Mouse (Mus musculus): ENCODE data around the gene Rnf187. TPM values are rescaled to one million over a fixed set of nuclear protein-coding genes. Genes with fewer than 3 reads are reported as not detected.
A peak's percentile ranks its signal among the peaks of the same experiment; 100 is the strongest.
"Not testable (repeated sequence)": the region's sequence is repeated elsewhere in the genome, so short reads cannot be mapped to it uniquely, and the experiment has no call there.

The Rnf187 gene
- polyA plus RNA-seq, 1 experiment, result 122 TPM

- WGBS, result 62% methylated on average over 7 of the region's 7 CpGs
- no peak for DNase-seq (ENCODE audit: low read depth, low spot score)
Observed at GRCm38 (mm10) chr11:58968551-58968950, 29.8 kb upstream of the Rnf187 start.

- 98% methylated on average over 1 of the region's 1 CpGs for WGBS
- DNase-seq (ENCODE audit: low read depth, low spot score), result no peak
Observed at GRCm38 (mm10) chr11:58967346-58967745, 28.6 kb upstream of the Rnf187 start.

GRCm38 (mm10) chr11:58965001-58965760, 26.5 kb upstream of the Rnf187 start:
- WGBS, result 62% methylated on average over 12 of the region's 12 CpGs
- no peak for DNase-seq (ENCODE audit: low read depth, low spot score)

- 86% methylated on average over 7 of the region's 7 CpGs for WGBS
- DNase-seq (ENCODE audit: low read depth, low spot score), result no peak
Observed at GRCm38 (mm10) chr11:58964216-58964615, 25.5 kb upstream of the Rnf187 start.

GRCm38 (mm10) chr11:58963543-58963942, 24.8 kb upstream of the Rnf187 start:
- 36% methylated on average over 17 of the region's 17 CpGs for WGBS
- DNase-seq (ENCODE audit: low read depth, low spot score), result no peak

- 68% methylated on average over 50 of the region's 50 CpGs for WGBS
- no peak for DNase-seq (ENCODE audit: low read depth, low spot score)
Observed at GRCm38 (mm10) chr11:58961364-58962177, 22.9 kb upstream of the Rnf187 start.

GRCm38 (mm10) chr11:58959921-58960465, 21.3 kb upstream of the Rnf187 start:
- DNase-seq (ENCODE audit: low read depth, low spot score), result peak; percentile 80
- 2% methylated on average over 40 of the region's 40 CpGs for WGBS

GRCm38 (mm10) chr11:58959186-58959825, 20.6 kb upstream of the Rnf187 start:
- DNase-seq (ENCODE audit: low read depth, low spot score), result no peak
- 34% methylated on average over 15 of the region's 15 CpGs for WGBS

GRCm38 (mm10) chr11:58958536-58958935, 19.8 kb upstream of the Rnf187 start:
- no peak for DNase-seq (ENCODE audit: low read depth, low spot score)
- WGBS, result 92% methylated on average over 6 of the region's 6 CpGs

- WGBS, result 86% methylated on average over 5 of the region's 5 CpGs
- no peak for DNase-seq (ENCODE audit: low read depth, low spot score)
Observed at GRCm38 (mm10) chr11:58957226-58957914, 18.7 kb upstream of the Rnf187 start.

GRCm38 (mm10) chr11:58955868-58956257, 17.1 kb upstream of the Rnf187 start:
- no peak for DNase-seq (ENCODE audit: low read depth, low spot score)
- WGBS, result 9% methylated on average over 8 of the region's 8 CpGs

GRCm38 (mm10) chr11:58955143-58955867, 16.6 kb upstream of the Rnf187 start:
- under 1% methylated on average over 20 of the region's 20 CpGs for whole genome bisulfite sequencing

GRCm38 (mm10) chr11:58954420-58955142, 15.9 kb upstream of the Rnf187 start, which contains the start of the genes Hist3h2a and Trim17:
TSS of gene Hist3h2a (plus strand) at chr11:58954685.
TSS of gene Trim17 (plus strand) at chr11:58954685.
- WGBS, result under 1% methylated on average over 49 of the region's 49 CpGs

More at GRCm38 (mm10) chr11:58955143-58955867, 16.6 kb upstream of the Rnf187 start:
- no peak for DNase-seq (ENCODE audit: low read depth, low spot score)

GRCm38 (mm10) chr11:58954170-58954419, 15.4 kb upstream of the Rnf187 start:
- not testable (repeated sequence) for DNase-seq (ENCODE audit: low read depth, low spot score)
- under 1% methylated on average over 17 of the region's 17 CpGs for WGBS

More at GRCm38 (mm10) chr11:58954420-58955142, 15.9 kb upstream of the Rnf187 start, which contains the start of the genes Hist3h2a and Trim17:
- DNase-seq (ENCODE audit: low read depth, low spot score), result peak; percentile 89

- DNase-seq (ENCODE audit: low read depth, low spot score), result no peak
- WGBS, result 2% methylated on average over 33 of the region's 33 CpGs
Observed at GRCm38 (mm10) chr11:58953351-58954169, 14.8 kb upstream of the Rnf187 start.

GRCm38 (mm10) chr11:58951210-58951609, 12.5 kb upstream of the Rnf187 start:
- no peak for DNase-seq (ENCODE audit: low read depth, low spot score)
- 85% methylated on average over 5 of the region's 5 CpGs for WGBS

Data from large intestine, adult 2 months (tissue).